Mouse (Mus musculus) CD4-positive, CD25-positive, alpha-beta regulatory T cell, adult 2 months (primary cell): ENCODE data around the gene Btg2.

Experiments used
- DNase-seq: peaks from one replicate; pipeline ENCODE4 v3.0.0-alpha.2; 2012; ENCODE audit warnings: low read depth, low spot score

Gene Btg2

DNA sequence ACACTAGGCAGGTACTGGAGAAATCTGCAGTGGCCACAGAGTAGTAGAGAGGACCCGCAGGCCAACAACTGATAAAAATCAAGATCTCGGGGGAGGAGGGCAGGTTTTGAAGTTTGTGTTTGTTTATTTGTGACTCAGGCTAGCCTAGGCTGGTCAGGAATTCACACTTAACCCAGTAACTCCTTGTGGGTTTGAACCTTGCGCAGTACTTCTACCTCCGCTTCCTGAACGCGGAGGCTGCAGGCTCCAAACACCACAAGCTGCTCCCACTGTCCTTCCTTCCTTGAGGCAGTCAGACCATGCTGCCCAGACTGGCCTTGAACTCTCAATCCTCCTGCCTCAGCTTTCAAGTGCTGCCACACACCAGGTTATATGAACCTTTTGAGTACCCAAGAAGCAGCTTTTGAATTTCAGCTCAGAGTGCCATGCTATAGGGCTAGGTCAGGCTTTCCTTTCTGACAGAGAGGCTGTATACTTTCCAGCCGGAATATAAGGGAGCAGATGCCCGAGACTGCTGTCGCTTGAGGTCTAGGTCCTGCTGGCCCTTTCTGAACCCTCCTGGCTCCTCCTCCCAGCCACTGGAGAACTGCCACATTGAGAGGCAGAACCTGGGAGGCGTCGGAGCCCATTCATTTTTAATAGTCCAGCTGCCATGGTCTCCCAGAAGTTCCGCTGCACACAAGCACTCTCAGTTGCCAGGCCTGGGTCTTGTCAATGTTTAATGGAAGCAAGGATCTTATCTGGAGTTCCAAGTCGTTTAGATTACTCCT is 19.2 kb upstream of the Btg2 start:
- DNase-seq: peak; percentile 24

DNA sequence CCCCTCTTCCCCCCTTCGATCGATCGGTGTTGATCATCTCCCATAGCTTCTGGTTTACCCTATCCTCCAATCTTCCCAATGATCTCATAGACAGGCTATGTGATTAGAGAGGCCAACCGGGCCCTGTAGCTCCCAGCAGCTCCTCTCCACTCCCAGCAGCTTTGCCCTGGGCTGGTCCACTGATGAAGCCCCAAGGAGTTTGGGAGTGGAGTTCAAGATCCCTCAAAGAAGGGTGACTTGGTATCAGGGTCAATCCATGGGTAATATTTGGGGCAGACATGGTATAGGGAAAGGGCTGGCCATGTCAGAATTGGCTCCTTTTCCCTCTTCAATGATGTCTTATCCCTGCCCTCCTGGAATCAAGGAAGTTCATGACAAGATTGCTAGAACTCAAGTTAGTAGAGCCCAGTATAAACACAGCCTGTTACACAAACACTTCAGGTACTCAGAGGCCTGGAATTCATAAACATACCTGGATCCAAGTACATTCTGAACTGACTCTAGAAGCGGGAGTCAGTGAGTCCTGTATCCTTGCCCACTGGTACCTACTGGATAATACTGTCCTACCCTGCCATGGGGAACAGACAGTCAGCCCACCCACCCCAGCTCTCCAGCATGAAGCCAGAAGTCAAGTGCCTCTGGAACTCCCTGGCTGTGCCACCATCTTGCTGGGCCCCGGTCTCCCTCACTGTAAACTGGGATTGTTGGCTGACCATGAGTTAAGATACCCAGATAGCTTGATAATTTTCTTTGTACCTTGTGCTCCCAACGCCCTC is 18.3 kb upstream of the Btg2 start:
- no peak for DNase-seq

- peak; percentile 35 for DNase-seq
Measured at GRCm38 (mm10) chr1:134096264-134096934, 17.5 kb upstream of the Btg2 start.

GRCm38 (mm10) chr1:134095721-134096120 is 16.8 kb upstream of the Btg2 start:
- no peak for DNase-seq

- DNase-seq: no peak
Measured at GRCm38 (mm10) chr1:134095033-134095612, 16.2 kb upstream of the Btg2 start.

GRCm38 (mm10) chr1:134093771-134094526 is 15.0 kb upstream of the Btg2 start:
- peak; percentile 79 for DNase-seq

- DNase-seq: peak; percentile 98
Measured at GRCm38 (mm10) chr1:134092852-134093770, 14.2 kb upstream of the Btg2 start.

GRCm38 (mm10) chr1:134092368-134092767 is 13.4 kb upstream of the Btg2 start:
- DNase-seq: no peak

GRCm38 (mm10) chr1:134091851-134092250 is 12.9 kb upstream of the Btg2 start:
- DNase-seq: no peak

DNA sequence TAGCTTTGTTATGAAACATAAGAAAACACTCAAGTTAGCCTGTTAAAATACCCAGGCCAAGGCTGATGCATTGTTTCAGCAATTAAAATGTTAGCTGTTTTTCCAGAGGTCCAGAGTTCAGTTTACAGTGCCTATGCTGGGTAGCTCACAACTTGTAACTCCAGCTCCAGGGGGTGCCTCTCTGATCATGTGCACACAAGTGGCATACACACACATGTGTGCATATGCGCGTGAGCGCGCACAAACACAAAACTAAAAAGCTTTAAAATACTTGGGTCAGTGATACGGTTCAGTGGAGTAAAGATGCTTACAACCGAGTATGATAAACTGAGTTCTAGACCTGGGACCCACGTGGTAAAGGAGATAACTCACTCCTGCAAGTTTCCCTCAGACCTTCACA is 10.2 kb upstream of the Btg2 start:
- DNase-seq: no peak

- no peak for DNase-seq
Measured at GRCm38 (mm10) chr1:134086811-134087398, 8.0 kb upstream of the Btg2 start.

DNA sequence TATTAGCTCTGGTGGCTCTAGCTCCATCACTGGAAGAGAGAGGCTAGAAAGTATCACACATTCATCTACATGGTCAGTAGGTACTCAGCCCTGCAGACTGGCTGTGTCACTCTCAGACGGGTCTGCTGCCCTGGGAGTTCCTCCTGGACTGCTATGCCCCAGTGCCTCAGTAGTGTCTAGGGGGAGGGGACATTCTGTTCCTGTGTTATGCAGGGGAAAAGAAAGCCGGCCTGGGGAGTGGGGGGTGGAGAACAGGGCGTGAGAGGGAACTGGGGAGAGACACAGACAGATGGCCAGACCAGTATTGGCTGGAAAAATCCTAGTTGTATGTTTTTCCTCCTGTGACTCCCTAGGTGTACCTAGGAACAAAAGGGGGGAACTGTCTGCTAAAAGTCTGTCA is 7.1 kb upstream of the Btg2 start:
- DNase-seq: no peak

- DNase-seq: no peak
Measured at GRCm38 (mm10) chr1:134084128-134084527, 5.2 kb upstream of the Btg2 start.

DNA sequence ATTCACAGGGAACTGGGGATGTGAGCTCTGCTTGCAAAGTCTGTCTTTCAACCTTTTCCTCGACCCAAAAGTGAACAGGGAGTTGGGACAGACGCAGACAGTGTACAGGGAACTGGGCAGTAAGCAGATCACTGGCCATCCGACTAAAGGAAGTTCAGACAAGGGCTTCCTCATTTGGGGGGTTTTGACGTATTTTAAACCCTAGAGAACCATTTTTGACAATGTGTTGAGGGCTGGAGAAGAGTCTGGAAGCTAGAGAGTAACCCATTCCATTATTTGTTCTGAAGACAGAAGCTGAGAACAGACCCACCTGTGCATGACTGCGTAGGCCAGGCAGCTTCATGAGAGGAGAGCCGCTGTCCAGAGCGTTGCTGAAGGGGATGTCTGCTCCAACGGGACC is 4.8 kb upstream of the Btg2 start:
- no peak for DNase-seq

- DNase-seq: peak; percentile 63
Measured at GRCm38 (mm10) chr1:134082987-134083516, 4.1 kb upstream of the Btg2 start.

DNA sequence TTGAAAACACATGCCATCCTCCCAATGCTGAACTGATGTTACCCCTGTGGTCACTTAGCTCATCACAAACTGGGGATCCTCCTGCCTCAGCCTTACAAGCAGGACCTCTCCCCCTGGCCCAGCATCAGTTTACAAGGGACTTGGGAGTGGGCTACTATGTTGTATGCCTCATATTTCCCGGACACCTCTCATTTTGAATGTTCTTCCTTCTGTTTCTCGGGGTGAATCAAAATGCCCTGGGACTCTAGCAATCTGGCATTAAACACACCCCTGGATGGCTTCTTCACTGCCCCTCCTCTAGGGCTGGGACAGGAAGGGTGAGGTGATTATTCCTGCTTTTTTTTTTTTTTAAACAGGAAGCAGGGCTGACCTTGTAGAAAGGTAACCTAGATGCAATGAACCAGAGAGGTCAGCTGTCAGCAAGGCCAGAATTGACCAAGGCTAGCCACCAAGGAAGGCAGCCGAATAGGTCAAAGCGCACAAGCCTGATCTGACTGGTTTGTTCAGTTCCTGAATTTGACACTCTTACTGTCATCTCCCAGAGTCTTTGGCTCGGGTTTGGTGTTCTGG is 2.0 kb upstream of the Btg2 start:
- no peak for DNase-seq

DNA sequence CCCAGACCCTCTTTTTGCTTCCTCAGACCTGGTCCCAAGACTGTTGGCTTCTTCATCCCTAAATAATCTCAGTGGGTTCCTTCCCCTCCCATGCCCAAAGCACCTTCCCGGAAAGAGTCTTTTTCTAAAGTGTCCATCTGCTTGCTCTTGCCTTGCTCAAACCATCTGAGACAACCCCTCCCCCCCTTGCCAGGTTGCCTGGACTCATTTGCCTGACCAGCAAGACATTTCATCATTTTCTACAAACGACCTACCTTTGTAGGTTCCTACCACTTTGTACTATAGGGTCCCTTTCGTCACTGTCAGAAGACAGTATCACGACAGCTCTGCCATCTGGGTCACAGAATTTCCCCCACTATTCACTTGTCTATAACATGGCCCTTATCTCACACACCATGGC is 1.5 kb upstream of the Btg2 start:
- no peak for DNase-seq

- peak; percentile 74 for DNase-seq
Measured at GRCm38 (mm10) chr1:134079477-134080163, 700 bp upstream of the Btg2 start.
